Mouse (Mus musculus) lung, postnatal 0 days (tissue): ENCODE data around the gene Srp14.

Source experiments
- CTCF ChIP-seq: IDR thresholded peaks from 2 replicates; pipeline ENCODE4 v1.5.1; 2016; ENCODE audit warnings: antibody characterized with exemption, mild to moderate bottlenecking
- EP300 ChIP-seq: IDR thresholded peaks from 2 replicates; pipeline ENCODE4 v1.6.1; 2016; ENCODE audit warnings: antibody characterized with exemption, mild to moderate bottlenecking, control low read depth

GRCm38 (mm10) chr2:118485415-118485814 is 5.9 kb upstream of the Srp14 start:
- TF ChIP-seq CTCF: no peak
- no peak for TF ChIP-seq EP300
